Mouse (Mus musculus) megakaryocyte-erythroid progenitor cell, adult 5-6 weeks (primary cell): ENCODE data around the gene Tent5b. TPM values are rescaled to one million over a fixed set of nuclear protein-coding genes. Genes with fewer than 3 reads are reported as not detected.

Source experiments
- ATAC-seq: replicated peaks from 2 replicates; pipeline ENCODE4 v1.8.0; 2016; ENCODE audit warnings: mild to moderate bottlenecking, inconsistent platforms; ENCODE audit not compliant: severe bottlenecking, poor library complexity, low FRiP score, low TSS enrichment
- total RNA-seq, 2 experiments: library from RNA; stranded (forward) in 1 of 2; stranded (reverse) in 1 of 2; fragments of 200-1000, 215-1000 nt in 1 of 2; fragments of >200 nt in 1 of 2; fragmentation: Nextera tagmentation in 1 of 2; gene quantifications; 2 replicates each; pipeline ENCODE4 v1.2.3; 2014 to 2017

Tent5b gene
- total RNA-seq (2014; fragmentation: Nextera tagmentation), result not detected in 2 replicates
- 0.28 TPM in 1 of 2 replicates, not detected in the other for total RNA-seq (2017)

DNA sequence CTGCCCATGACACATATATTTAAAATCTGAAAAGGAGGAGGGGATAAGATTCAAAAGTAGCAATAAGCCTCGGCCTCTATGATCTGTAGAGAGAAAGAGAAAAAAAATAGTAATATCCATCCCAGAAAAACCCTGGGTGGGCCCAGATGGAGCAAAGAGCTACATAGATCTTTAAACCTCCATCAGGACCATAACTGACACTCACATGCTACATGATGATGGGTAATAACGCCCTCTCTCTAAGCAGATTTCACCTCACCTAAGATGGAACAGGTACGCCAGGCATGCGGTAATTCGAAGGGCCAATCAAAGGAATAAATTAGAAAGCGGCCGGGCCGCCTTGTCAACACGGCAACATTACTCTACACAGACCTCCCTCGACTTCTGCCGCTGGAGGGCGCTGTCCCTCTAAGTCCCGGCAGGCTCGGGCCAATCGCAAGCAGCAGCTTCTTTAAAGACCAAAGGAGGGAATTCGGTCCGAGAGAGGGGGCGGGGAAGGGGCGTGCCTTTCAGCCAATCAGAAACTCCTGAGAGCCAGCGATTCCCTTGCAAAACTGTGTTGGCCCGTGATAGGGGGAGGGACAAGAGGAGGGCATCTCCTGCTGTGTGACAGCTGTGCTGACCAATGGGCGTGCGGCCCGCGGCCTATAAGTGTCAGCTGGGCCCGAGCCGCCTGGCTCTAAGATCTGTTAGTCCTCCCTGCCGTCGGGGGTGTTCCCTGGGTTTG lies at the start of gene Tent5b:
TSS of gene Tent5b (plus strand) at position 675 of the 727 bp plus-strand sequence.
- ATAC-seq, result peak; percentile 98

GRCm38 (mm10) chr4:133431508-133431907 lies 48.4 kb upstream of the Tent5b start:
- peak; percentile 43; the same call in 1 of the 2 replicates for ATAC-seq

DNA sequence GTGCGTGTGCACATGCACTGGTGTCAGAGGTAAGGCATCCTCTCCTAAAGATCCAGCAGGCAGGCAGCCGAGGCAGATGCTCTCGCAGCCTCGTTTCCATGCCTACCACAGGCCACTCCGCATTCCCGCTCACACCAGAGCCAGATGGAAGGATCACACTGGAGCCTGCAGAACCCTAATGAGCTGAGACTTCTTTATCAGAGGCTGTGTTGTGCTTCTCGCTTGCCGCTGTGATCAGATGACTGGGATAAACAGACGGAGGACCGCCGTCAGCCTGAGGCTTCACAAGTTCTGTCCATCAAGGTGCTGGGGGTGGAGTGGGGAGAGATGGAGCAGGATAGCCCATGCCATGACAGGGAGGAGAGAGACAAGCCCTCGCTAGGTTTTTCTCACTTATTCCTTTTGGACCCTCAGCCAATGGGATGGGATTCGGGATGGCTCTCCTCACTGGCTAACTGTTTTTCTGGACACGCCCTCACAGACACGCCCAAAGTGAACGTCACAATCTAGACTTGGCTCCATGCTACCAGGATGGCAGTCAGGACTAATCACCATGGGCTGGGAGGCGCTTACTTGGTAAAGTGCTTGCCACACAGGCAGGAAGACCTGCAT lies 47.3 kb upstream of the Tent5b start:
- no peak for ATAC-seq

- ATAC-seq, result no peak
Measured at GRCm38 (mm10) chr4:133435921-133436320, 44.0 kb upstream of the Tent5b start.

DNA sequence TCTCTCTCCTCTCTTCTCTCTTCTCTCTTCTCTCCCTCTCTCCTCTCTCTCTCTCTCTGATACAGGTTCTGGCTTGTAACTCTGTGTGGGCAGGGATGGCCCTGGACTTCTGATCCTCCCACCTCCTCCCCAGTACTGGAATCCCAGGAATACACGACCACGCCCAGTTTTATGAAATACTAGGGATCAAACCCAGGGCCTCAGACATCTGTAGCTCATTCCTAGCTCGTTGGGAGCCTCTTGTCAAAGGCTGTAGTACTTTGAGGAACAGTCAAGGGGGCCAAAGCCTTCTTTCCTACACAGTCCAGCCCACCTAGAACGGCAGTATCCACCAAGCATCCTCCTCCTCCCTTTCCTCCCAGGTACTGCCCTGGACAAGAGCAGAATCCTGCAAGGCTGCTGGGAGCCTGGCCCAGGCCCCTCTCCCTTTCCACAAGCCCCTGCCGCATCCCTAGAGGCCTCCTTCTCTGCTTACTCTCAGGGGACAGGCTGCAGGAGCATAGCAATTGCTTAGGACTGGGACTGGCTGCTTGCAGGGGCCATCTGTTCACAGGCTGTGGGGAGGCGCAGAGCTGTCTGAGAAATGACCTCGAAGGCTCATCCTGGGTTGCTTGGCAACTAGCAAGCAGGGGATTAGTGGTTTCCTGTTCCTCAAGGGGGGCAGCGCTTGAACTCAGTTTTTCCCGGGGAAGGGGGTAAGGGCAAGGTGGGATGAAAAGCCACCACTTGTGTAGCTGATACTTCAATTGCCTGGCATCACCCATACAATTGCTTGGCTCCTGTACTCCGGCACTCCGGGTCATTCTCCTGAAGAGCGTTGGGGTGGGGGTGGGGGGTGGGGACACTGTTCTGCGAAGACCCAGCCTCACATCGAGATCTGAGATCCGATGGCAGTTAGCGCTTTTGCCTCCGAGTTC lies 40.2 kb upstream of the Tent5b start:
- ATAC-seq, result no peak

- ATAC-seq, result no peak
Measured at GRCm38 (mm10) chr4:133440377-133440795, 39.5 kb upstream of the Tent5b start.

DNA sequence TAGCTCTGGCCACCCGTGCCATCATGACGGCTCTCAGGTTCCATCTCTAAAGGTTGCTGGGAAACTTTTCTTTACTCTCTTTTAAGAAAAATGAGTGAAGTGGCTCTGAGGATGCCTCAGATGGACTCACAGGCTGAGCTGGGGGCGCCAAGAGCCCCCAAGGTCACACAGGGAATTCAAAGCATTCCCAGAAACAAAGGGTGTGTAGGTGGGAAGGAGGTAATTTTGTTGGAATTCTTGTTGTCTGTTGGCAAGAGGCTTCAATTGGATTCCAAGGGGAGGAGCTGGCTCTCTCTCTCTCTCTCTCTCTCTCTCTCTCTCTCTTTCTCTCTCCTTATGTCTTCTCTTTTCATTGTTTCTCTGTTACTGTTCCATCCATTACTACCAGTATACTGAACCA lies 37.7 kb upstream of the Tent5b start:
- ATAC-seq, result no peak

DNA sequence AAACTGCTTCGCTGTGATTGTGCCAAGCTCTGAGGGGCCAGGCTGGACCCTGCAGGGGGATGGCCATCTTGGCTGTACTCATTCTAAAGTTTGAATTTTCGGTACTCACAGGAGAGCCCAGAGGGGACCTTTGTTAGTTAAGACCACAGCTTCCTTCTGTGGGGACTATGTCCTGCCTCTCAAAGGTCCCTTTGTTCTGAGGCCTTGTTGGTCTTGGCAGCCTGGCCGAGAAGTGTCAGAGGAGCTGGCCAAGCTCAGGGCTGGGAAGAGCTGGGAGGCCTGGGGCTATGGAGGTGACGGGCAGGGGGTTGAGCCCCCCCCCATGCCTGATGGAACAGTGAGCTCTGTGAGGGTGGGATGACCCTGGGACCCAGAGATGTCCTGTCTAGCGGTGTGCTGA lies 36.8 kb upstream of the Tent5b start:
- ATAC-seq, result no peak

GRCm38 (mm10) chr4:133445727-133446126 lies 34.2 kb upstream of the Tent5b start:
- ATAC-seq, result no peak

DNA sequence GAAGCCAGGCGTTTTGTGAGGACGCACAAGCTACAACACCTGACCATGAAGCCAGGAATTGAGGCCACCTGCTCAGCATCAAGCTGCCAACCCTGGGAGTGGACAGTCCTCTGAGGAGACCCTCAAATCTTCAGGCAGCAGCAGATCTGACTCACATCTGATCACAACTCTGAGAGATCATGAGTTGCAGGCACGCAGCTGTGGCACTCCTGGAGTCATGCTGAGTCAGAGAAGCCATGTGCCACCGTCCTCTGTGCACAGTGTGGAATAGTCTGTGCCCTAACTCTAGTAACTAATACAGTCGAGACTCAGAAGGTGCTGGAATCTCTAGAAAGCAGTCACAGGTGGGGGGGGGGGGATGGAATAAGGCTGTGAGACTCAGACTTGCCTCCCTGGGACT lies 32.6 kb upstream of the Tent5b start:
- ATAC-seq, result no peak

GRCm38 (mm10) chr4:133447967-133448366 lies 32.0 kb upstream of the Tent5b start:
- ATAC-seq, result no peak

- ATAC-seq, result no peak
Measured at GRCm38 (mm10) chr4:133448708-133449388, 31.1 kb upstream of the Tent5b start.

- 0 out of 2 replicates have a peak, but pooled peaks have one; percentile 46 for ATAC-seq
Measured at GRCm38 (mm10) chr4:133449726-133450125, 30.2 kb upstream of the Tent5b start.

- ATAC-seq, result 0 out of 2 replicates have a peak, but pooled peaks have one; percentile 27
Measured at GRCm38 (mm10) chr4:133451536-133451935, 28.4 kb upstream of the Tent5b start.

DNA sequence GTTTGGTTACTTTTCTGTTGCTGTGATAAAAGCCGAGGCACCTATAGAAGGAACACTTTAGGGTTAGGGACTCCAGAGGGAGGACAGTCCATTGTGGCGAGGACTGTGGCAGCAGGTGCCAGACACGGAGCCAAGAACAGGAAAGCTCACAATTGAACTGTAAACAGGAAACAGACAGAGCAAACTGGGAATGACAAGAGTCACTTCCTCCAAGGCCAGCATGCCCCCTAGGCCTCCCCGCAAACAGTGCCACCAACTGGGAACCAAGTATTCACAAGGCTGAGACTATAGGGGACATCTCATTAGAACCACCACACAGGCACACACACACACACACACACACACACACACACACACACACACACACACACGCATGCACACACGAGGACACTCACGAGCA lies 27.5 kb upstream of the Tent5b start:
- no peak for ATAC-seq

- ATAC-seq, result peak; percentile 63; the same call in 1 of the 2 replicates
Measured at GRCm38 (mm10) chr4:133458044-133458443, 21.9 kb upstream of the Tent5b start.

- no peak for ATAC-seq
Measured at GRCm38 (mm10) chr4:133460006-133460405, 19.9 kb upstream of the Tent5b start.

DNA sequence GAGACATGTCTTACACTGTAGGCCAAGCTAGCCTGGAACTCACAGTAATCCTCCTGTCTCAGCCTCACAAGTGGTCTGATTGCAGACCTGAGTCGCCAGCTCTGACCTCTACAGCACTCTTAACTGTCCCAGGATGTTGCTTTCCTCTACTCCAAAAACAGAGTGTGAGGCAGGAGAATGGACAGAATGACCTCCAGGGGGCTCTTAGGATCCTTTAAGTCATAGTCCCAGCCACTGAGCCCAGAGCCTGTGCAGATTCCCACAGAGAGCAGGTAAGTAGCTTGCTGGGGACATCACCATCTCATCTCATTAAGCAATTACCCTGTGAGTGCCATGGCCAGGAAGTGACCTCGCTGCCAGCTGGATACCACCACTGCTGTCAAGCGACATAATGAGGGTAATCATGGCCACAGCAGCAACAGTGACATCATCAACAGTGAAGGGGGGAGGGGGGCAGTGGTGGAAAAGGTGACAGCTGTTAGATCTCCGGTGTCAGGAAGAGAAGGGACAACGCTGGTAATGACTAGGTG lies 19.1 kb upstream of the Tent5b start:
- ATAC-seq, result no peak

DNA sequence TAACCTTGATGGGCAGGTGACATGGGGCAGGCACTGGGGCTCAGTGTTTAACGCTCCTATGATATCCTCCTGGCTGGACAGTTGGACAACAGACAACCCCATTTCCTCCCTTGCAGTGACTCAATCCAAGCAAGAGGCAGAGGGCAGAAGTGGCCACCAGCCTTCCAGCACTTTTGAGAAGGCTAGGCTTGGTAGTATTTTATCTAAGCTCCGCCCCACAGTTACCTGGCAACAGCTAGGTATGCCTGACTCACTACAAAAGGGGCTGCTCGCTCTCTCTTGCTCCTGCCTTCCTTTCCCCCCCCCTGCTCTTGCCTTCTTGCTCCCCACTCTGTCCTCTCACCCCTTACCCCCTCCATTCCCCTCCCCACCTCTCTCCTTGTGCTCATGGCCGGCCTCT lies 18.6 kb upstream of the Tent5b start:
- no peak for ATAC-seq
